Comparison of ENCODE assay signal across 11 mouse cellular contexts in genomic region chr19:21787004-21787480, GRCm38 (mm10). TPM values are rescaled to one million over a fixed set of nuclear protein-coding genes. Genes with fewer than 3 reads are reported as not detected.
DNase-seq lines count a peak whose midpoint lies in the region; ATAC-seq and TF ChIP-seq lines count a peak whose summit lies in the region.
"Had no signal": no experiment of that assay in that cellular context is flagged by ENCODE, and none has a peak within 500 bp of the region (broad histone marks: within the 10 kb centered on the region; RNA-seq: fewer than 3 reads in every experiment).

No protein-coding gene starts in this region.

- H3K4me1 ChIP-seq in hindbrain, embryonic 14.5 days (replicated peaks; ENCODE audit: control insufficient read depth, insufficient read depth, low read length), result peaks cover 83% of the 10 kb centered on the region
- peaks cover 92% of the 10 kb centered on the region for H3K4me1 ChIP-seq in neural tube, embryonic 13.5 days (replicated peaks)

- H3K4me2 ChIP-seq in hindbrain, embryonic 14.5 days (replicated peaks), result no peak overlapping the region
- peak overlapping the region; percentile 7; the same call in 1 of the 2 replicates for H3K4me2 ChIP-seq in neural tube, embryonic 13.5 days

- no peaks in the 10 kb centered on the region for H3K27me3 ChIP-seq in hindbrain, embryonic 14.5 days (ENCODE audit: control insufficient read depth, insufficient read depth, low read length)
- H3K27me3 ChIP-seq in neural tube, embryonic 13.5 days, result no peaks in the 10 kb centered on the region

- H3K36me3 ChIP-seq in hindbrain, embryonic 14.5 days (replicated peaks; ENCODE audit: control insufficient read depth, insufficient read depth), result no peaks in the 10 kb centered on the region
- H3K36me3 ChIP-seq in neural tube, embryonic 13.5 days, result no peaks in the 10 kb centered on the region

- peak overlapping the region; percentile 44; the same call in 1 of the 2 replicates for H3K9ac ChIP-seq in hindbrain, embryonic 14.5 days
- 0 out of 2 replicates have a peak overlapping the region, but pooled peaks have one; percentile 22 for H3K9ac ChIP-seq in neural tube, embryonic 13.5 days

- H3K9me3 ChIP-seq in hindbrain, embryonic 14.5 days (ENCODE audit: control insufficient read depth, low read length), result no peaks in the 10 kb centered on the region
- no peaks in the 10 kb centered on the region for H3K9me3 ChIP-seq in neural tube, embryonic 13.5 days

- peak; percentile 12; the same call in 1 of the 2 replicates for ATAC-seq in hindbrain, embryonic 14.5 days (ENCODE audit: low FRiP score)
- ATAC-seq in neural tube, embryonic 13.5 days (ENCODE audit: low read depth), result no peak

- H3K27ac ChIP-seq in layer of hippocampus, adult 2 months, result peak overlapping the region; percentile 74
- peak overlapping the region; percentile 91 for H3K27ac ChIP-seq in hindbrain, embryonic 14.5 days
- H3K27ac ChIP-seq in neural tube, embryonic 13.5 days (replicated peaks), result peak overlapping the region; percentile 74
- H3K27ac ChIP-seq: kidney, postnatal 0 days had no signal

- DNase-seq in layer of hippocampus, adult 2 months (ENCODE audit: low spot score in 2 of 2), result peak in 1 of 2 experiments; percentile 51
- DNase-seq in layer of hippocampus, postnatal 25 days (ENCODE audit: extremely low spot score in 1 of 2, low spot score in 1 of 2), result no peak
- DNase-seq in cerebellum, adult 8-10 months, result peak; percentile 49
- no peak for DNase-seq in hindbrain, embryonic 14.5 days (ENCODE audit: low spot score)
- no peak for DNase-seq in ovary, postnatal 10 days (ENCODE audit: low spot score)
- DNase-seq in kidney, postnatal 36 days, result no peak
- no peak for DNase-seq in MN1 (ENCODE audit: low spot score)
- DNase-seq: gastrocnemius, postnatal 10 days; spleen, adult 18-20 months had no signal

- no peak for TF ChIP-seq CTCF in layer of hippocampus, adult 2 months (conservative IDR thresholded peaks at IDR 0.05)

- H3K4me3 ChIP-seq in layer of hippocampus, adult 2 months, result 0 out of 2 replicates have a peak overlapping the region, but pooled peaks have one; percentile 3
- no peak overlapping the region for H3K4me3 ChIP-seq in hindbrain, embryonic 14.5 days (replicated peaks; ENCODE audit: low read length)
- H3K4me3 ChIP-seq in neural tube, embryonic 13.5 days, result no peak overlapping the region

- WGBS in hindbrain, embryonic 14.5 days, result 21% methylated on average over 6 of the region's 6 CpGs
- 21% methylated on average over 6 of the region's 6 CpGs for WGBS in neural tube, embryonic 13.5 days

RNA-seq across cellular contexts. Expression of gene Cemip2, which starts 8.9 kb away (rescaled TPM):
- 10 to 100 TPM; 13.3 TPM for total RNA-seq in layer of hippocampus, adult 2 months (2021)
- 10 to 100 TPM; 12.6 to 15.3 TPM for total RNA-seq in layer of hippocampus, postnatal 25 days (2021)
- 26.4 and 26.8 TPM in 2 replicates for polyA plus RNA-seq in hindbrain, embryonic 14.5 days (2014; fragmentation: Nextera tagmentation; extraction: Ambion mirVana)
- polyA plus RNA-seq in neural tube, embryonic 13.5 days (2015; fragmentation: Nextera tagmentation; extraction: Ambion mirVana), result 38.5 and 41.9 TPM in 2 replicates
